Mouse (Mus musculus) left cerebral cortex, adult 11 months (tissue): ENCODE measurements around the gene Tnfsf11.

ENCODE experiments used
- DNase-seq: peaks from one replicate; pipeline ENCODE4 v3.0.0; 2022; ENCODE audit warnings: low spot score

Tnfsf11 gene

DNA sequence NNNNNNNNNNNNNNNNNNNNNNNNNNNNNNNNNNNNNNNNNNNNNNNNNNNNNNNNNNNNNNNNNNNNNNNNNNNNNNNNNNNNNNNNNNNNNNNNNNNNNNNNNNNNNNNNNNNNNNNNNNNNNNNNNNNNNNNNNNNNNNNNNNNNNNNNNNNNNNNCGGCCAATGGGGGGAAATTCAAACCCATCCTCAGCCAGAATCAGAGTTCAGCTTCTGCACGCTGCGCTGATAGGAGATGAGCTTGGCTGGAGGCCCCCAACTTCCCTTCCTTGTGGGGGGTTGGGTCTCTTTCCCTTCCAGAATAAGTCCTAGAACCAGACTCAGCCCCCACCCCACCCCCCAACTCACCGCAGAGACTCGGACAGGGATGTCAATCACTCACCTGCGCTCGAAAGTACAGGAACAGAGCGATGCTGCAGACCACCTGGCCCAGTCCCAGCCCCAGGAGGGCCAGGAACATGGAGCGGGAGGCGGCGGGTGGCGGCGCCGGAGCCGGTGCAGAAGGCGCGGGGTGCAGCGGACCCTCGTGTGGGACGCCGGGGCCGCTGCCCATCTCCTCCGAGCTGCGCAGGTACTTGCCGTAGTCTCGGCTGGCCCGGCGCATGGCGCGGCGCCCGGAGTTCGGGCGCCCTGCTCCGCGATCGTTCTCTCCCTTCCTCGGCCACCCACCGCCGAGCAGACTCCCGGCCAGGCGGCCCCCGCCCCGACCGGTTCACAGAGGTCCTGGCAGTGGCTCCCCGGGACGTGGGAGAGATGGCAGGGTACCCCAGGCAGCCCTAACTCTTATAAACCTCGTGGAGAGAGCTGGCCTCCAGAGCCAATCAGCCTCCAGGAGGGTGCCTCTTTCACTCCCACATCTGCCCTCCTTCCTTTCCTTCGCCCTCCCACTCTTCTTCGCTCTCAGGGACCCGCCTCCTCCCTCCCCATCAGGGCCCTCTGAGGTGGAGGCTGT, at the start of gene Tnfsf11:
Tnfsf11 (minus strand) TSS at position 758 of the 952 bp plus-strand sequence.
- DNase-seq, result no peak

DNA sequence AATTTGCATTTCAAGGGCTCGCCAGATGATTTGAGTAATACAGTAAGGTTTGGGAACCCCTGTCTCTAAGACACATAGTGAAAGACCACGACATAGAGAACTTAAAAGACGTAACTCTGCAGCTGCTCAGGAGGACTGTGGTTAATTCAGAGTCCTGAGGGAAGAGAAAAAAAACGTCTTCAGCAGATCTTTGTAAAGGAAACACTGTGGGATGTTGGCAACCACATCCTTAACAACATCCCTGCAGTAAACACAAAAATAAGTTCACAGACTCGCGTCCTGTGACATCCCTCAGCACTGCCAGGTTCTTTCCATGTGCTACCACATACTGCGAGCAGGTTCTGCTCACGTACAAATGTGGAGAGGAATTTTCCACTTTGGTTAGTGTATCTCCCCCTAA, 48.9 kb upstream of the Tnfsf11 start:
- no peak for DNase-seq

DNA sequence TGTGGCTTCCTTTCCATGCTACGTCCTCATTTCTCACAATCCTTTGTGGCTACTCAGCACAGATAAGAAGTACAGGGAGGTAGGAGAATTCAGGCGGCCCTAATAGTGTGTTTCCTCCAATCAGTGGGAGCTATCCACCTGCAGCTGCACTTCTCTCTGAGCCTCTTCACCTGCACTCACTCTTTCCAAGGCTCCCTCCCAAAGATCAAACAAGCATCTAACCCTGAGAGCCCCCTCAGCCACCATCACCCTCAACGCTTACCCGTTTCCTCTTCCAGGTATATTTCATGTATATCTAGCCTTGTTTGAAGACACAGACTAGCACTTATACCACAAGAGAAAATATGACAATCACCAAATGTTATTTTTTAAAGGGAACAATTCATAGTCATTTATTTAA, 47.5 kb upstream of the Tnfsf11 start:
- no peak for DNase-seq

DNA sequence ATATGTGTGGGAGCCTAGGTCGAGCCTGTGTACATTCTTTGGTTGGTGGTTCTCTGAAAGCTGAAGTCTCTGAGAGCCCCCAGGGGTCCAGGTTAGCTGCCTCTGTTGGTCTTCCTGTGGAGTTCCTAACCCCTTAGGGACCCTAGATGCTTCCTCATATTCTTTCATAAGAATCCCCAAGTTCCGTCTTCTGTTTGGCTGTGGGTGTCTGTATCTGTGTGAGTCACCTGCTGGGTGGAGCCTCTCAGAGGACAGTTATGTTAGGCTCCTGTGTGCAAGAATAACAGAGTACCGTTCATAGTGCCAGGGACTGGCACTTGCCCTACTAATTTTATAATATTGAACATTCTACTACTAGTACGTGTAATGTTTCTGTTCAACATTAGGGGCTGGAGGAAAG, 45.0 kb upstream of the Tnfsf11 start:
- no peak for DNase-seq

DNA sequence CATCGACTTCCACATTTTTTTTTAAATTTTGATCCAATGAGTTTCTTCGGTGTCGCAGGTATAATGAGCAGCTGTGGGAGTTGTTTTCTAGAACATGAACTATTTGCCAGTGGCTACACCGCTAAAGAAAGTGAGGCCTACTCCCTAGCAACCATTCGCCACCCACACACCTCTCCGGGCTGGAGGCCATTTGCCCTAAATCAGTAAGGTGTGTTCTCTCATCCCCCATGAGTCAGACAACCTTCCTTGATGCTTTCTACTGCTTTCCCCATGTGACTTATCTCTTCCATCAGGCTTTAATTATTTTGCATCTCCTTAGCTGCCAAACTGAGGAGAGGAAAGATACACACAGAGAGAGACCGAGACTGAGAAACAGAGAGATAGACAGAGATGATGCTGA, 43.7 kb upstream of the Tnfsf11 start:
- no peak for DNase-seq

DNA sequence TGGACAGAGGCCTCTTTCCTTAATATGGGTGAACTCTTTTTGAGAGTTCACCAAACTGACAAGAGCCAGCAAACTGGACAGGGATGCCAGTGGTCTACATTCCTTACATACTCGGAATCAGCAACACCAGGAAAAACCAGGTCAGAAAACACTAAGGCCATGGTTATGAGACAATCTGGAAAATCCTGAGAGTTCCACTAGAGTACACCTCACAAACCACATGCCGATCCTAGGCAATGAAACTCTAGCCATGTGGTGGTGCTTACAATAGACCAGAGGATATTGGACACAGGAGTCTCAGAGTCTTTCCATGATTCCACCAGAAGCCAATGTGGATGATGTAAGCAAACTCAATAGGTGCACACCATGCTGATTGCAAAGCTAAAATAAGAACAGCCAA, 39.9 kb upstream of the Tnfsf11 start:
- no peak for DNase-seq

DNA sequence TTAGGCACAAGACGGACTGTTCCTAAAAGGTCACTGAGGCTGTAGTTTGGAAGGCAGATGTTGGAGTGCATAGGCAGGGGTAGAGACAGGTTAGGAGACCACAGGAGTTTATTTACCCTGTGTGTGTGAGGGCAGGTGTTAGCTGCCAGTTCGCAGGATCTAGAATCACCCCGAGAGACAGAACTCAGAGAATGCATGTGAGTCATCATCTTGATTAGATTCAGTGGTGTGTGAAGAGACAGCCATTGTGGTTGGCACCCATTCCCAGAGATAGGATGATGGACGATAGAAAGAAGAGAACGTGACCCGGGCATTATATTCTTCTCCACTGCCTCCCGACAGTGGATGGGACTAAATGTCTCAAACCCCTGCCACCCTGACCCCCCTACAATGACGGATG, 35.2 kb upstream of the Tnfsf11 start:
- DNase-seq, result no peak

DNA sequence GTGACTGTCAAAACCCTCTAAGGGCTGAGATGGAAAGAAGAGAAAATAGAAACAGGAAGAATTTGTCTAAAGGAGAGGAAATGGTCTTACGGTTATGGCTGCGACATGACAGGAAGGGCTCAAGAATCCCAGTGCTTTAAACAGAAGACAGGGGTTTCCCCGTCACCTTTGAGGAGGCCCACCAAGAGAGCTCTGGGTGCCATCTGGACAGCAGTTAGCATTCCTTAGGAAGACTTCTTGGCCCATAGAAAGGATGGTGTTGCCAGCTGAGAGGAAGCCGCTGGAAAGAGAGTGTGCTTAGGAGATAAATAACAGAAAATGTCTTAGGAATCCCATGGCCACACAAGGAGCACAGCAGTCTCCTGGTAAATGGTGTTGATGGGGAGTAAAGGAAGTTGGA, 34.3 kb upstream of the Tnfsf11 start:
- no peak for DNase-seq

DNA sequence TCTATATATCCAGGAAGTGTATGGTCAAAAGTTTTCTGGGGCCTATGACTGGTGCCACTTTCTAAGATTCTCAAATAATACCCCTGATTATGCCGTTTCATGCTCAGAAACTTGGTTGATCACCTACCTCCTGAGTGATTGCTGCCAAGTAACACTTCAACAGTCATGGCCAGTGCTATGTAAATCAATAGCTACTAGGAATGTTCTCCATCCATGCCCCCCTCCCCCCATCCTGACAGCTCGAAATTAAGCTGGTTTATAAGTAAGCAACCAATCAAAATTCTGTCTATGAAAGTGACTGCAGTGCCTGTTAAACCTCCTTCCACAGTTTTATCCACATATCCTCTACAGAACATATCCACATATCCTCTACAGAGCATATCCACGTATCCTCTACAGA, 25.5 kb upstream of the Tnfsf11 start:
- DNase-seq, result no peak

DNA sequence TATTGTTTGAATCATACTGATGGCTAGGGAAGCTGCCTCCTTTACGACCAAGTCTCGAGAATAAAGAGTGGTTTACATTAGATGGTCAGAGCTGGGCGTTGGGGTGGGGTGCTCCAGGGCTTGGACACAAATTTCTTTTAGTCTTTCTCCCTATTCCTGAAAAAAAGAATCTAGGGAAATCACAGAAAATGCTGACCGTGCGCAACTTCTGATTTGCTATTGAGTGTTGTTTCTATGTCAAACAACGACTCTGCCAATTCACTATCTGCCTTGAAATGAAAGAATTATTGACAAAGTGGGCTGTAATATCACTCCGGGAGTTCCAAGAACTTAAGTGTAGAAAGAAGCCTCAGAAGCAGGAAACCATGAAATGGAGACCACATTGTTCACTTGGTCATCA, 23.5 kb upstream of the Tnfsf11 start:
- no peak for DNase-seq

DNA sequence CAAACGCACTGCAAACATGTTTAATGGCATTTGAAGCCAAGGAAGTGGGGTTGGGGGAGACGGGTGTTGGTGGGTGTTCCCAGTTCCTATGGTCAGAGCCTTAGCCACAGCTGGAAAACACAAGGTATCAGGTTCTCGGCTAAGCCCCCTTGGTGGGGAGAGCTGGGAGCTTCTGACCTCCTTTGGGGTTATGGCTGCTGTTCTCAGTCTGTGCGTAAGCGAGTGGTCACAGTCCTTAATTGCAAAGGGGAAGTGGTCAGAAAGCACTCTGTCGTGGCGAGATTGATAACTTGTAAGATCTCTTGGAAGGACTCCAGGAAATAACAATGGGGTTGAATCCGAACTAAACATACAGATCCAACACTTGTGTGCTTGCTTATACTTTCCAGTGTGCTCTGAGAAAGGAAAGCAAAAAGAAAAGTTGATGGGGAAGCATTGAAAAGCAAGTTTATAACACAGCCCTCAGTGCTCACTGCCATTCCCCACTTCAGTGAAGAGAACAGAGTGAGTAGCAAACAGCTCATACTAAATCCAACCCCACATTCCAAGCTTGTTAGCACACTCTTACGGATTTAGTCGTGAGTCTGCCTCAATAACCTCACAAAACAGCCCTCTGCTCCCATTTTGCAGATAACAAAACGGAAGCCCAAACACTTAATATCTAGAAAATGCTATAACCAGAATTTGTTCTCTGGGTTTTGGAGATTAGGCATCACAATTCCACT, 22.9 kb upstream of the Tnfsf11 start:
- DNase-seq, result no peak

DNA sequence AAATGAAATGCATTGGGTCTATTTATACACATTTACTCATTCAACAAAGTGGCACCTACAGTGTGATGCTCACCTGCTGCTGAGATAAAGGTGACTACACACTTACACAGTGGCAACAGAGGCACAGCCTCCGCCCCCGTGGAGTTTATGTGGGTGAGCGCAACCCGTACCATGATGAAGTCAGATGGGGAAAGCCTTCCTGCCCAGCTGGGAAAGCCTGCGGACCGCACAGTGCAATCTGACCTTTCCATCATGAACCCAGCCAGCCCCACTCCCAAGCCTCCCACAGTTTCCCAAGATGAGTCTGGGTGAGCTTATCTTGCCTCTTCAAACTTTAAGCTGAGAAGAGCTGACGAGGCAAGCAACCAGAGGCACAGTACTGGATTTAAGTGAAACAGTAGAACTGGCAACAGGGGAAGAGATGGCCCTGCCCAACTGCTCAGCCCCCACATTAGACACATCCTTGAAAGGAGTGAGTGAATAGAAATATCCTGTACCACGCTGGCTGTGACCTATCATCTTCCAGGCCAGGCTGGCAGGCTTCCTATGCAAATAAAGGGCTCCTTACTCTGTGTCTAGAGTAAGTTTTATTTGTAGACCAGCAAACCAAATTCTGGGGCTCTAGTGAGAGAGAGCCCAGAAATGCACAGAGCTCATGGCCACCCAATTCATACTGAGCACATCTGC, 22.1 kb upstream of the Tnfsf11 start:
- DNase-seq, result no peak

DNA sequence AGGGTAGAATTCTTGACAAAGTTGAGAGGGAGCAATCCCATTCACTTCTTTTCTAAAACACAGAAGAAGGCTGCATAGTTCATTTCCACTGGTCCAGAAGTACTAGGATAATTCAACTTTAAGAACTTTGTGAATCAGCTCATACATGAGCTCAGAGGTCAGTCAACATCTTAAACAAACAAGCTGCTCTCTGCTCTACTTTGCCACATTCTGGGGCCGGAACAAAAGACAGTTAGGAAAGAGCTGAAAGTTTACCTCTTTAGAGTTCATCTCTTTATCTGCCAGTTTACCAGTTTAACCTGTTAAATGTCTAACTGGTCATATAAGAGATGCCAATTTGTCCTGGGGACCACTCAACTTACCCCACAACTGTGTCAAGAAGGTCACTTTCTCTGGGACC, 15.5 kb upstream of the Tnfsf11 start:
- DNase-seq, result no peak

DNA sequence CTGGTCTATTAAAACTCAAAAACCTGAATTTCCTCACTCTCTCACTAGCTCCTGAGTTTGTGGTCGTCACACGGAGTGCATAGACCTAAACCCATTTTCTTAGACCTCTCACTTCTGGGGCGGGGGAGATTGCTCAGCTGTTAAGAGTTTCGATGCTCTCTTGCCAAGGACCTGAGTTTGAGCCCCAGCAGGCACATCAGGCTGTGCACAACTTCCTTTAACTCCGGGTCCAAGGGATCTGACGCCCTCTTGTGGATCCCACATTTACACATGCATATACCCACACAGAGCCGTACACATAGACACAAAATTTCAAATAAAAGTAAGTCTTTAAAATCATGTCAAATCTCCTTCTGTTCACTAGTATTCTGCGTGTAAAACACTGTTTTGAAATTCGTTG, 15.1 kb upstream of the Tnfsf11 start:
- no peak for DNase-seq

DNA sequence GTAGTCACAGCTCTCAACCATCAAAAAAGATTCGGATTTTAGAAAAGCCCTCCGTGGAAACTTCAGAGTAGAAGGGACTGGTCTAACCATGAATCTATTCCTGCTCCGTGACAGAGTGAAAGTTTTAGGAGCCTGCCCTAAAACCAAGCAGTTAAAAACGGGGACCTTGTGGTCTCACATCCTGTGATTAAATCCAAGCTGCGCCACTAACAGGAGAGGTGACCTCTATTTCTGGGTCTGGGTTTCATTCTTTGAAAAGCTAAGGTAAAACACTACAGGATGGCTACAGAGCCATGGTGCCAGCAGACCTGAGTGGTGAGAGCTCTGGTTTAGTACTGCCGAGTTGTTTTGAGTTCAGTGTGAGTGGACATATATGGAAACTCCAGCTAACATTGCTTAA, 12.4 kb upstream of the Tnfsf11 start:
- no peak for DNase-seq

DNA sequence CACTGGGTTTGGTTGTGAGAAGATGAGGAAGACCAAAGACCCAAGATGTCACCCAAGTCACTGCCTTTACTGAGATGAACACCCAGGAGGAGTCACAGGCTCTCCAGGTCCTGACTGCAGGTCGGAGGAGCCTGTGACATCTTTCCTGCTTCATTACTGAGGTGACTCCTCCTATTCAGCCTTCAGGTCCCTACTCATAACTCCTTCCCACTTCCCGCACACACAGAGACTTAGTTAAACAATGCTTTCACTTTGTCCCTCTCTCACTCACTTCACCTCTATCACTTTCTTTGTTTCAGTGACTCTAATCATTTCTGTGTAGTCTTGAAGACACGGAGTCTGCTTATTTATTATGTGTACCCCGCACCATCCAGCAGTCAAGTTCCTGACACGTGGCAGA, 11.7 kb upstream of the Tnfsf11 start:
- DNase-seq, result no peak

DNA sequence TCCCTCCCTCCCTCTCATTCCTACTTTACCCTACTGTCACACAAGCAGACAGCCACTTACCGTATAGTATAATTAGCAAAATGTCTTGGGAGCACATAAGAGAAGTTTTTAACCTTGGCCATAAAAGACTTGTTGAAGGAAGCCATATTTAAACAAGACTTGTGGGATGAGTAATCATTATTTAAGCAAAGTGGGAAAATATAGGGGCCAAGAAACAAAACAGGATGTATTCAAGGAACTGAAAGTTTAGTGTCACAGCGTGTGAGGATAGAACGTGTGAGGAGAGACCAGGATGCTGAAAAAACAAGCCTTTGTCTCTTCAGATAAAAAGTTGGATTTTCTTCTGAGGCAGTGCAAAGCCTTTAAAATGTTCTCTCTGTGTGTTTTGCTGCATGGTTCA, 11.2 kb upstream of the Tnfsf11 start:
- DNase-seq, result no peak

DNA sequence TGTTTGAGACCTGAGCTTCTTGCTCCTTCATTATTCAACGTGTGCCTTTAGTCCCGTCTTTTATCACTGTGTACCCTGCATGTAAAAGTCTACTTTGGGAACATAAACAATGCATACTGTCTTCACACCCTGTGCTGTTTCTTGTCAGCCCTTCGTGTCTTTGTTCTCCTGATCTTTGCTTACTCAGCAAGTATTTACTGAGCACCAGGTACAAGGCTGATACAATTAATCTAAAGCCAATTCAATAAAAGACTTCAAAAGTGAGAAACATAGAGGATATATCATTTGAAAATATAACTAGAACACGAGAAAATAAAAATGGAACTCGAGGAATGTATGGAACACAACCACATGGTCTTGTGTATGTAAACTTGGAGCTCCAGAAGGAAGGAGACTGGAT, 9.8 kb upstream of the Tnfsf11 start:
- DNase-seq, result no peak

DNA sequence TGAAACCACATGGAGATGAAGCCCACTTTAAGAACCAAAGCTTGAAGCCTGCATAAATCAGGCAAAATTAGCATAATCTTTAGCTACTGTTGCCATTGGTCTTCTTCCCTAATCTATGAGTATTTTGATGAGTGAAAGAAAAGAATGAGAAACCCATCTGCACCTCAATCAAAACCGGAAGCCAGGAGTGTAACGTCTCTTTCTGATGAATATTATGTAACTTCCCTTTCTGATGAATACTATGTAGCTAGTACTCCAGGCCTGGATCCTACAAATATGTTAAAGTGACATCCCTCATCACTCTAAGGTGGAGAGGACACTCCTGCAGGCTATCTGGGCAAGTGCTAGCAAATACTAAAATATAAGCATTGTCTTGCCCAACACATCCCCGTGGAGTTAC, 6.9 kb downstream of the Tnfsf11 start:
- DNase-seq, result no peak

DNA sequence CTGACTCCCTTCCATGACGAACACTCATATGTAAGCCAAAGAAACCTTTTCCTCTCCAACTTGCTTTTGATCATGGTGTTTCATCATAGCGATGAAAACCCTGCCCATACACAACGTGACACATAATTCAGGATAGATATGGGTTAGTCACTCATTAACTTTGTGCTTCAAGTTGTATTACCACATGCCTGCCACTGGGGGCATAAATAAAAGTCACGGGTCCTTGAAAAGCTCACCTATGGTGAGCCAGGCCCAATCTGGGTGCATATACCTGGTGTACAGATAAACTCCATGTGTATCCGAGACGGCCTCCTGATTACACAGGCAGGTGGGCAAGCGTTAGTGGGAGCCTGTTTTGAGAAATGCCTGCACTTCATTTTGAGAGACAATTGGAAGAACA, 15.2 kb downstream of the Tnfsf11 start:
- no peak for DNase-seq

DNA sequence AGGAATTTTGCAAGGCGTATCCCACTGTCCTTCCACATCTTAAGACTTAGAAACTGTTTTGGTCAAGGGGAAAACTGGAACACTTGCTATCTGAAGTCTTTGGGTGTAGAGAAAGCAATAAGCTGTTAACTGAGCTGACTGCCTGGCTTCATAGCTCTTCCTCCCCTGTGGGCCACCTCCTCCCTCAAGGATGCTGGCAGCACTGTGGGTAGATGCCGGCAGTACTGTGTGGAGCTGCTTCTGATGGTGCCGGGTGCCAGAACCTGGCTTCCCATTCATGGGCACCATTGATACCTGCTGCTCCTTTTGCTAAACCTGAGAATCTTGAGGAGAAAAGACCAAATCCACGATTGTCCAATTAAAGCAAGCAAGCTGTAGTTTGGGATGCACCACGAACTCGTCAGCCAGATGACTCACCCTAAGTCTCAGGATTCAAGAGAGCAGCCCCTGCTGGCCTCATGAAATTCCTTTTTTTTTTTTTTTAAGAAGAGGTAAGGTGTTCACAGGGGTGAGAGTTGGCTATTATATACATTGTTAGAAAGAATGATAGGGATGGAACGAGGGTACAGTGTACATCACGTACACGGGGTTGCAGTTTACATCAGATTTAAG, 17.8 kb downstream of the Tnfsf11 start:
- no peak for DNase-seq

DNA sequence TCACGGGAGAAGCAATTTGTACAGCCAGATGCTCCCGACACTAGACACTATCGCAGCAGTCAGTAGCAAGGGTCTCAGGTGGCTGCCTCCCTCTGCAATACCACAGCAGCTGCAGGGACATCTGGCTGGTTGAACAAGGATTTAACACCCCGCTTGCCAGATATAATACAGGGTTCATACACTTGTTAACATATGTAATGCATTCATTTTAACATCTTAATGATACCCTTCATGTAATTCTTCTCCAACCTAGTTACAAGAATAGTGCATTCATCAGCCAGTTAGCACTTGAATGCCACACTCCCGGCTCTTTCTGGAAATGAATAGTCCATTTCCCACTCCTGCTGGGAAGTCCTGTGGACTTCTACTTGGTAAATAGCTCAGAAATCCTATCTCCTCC, 18.9 kb downstream of the Tnfsf11 start:
- DNase-seq, result no peak
